Mouse (Mus musculus) ovary, postnatal 14 days (tissue): ENCODE measurements at regions not wholly inside any gene's neighbourhood (a gene's known extent, or its start where the extent isn't known, plus 50 kb on each side); places are given as distances from the start of the nearest gene placed in this dataset.
"Not testable (repeated sequence)": the region's sequence is repeated elsewhere in the genome, so short reads cannot be mapped to it uniquely, and the experiment has no call there.

ENCODE experiments used
- DNase-seq: peaks from one replicate; pipeline ENCODE4 v3.0.0; 2022; ENCODE audit warnings: low spot score

DNA sequence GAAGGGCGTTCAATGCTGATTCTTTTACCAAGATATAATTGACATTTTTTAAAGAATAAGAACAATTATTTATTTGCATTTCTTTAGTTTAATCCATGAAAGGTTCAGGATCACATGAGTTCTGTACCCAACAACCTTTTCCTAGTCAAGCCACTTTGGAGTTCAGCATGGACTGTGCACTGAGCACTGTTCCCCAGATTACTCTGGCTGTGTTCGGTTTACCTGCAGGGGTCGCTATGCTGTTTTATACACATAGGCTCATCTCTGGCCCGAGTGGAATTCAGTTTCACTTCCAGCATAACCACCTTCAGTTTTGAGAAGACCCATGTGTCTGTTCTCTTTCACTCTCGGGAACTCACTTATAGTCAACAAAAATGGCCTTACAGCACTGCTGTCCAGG, 93.5 kb upstream of the Smarcad1 start:
- DNase-seq, result not testable (repeated sequence)

DNA sequence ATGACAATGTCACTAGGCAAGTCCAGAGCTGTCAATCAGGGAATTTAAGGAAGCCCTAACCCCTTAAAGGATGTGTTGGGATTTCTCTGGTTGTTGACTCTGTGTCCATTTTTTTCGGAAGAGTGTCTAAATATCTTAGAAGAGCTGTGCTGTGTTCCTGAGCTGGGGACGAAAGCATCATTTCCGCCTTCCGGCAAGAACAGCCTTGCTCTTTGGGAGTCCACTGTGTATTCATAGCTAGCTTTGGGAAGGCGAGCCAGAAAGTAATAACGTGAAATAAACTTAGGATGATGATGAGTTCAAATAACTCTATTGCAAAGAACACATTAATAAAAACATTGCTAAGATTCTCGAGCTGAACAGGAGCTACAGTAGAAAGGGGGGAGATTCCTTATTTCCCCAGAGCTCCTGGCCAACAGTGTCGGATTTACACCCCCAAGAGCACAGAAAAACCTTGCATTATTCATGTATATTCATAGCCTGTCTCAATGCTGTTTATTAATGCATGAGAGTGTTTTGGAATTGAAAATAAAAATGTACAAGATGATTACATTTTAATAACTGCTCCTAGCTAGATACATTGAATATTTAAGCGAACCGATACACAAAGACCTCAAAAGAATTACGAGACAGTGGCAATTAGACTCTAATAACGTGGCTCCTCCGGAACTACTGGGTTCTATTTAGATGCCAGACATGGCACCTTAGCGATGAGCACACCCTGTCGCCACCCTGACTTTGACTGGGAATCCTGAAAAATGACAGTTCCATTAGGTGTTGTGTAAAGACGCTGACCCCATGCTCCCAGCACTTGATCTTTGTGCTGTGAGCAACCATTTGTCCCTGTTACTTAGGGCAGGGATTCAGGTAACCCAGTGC, 80.5 kb upstream of the Smarcad1 start:
- no peak for DNase-seq

GRCm38 (mm10) chr6:64962612-64963011, 79.8 kb upstream of the Smarcad1 start:
- no peak for DNase-seq

GRCm38 (mm10) chr6:64964664-64965063, 77.7 kb upstream of the Smarcad1 start:
- DNase-seq, result no peak

GRCm38 (mm10) chr6:64965203-64965602, 77.2 kb upstream of the Smarcad1 start:
- DNase-seq, result no peak

DNA sequence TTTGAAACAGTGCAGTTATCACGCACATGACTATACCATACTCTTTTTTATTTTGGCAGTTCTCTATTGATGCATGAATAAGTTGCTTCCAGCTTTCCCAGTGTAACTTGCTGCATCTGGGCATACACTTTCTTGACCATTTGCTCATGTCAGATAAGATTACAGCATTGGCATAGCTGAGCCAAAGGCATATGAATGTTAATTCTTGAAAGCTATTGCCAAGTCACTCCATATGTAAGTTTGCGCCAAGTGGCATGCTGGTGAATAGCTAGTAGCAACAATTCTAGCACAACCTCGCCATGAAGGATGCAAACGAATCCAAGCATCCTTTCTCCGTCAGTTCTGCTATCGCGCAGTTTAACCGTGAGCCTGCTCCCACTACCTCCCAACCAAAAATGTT, 72.2 kb upstream of the Smarcad1 start:
- DNase-seq, result no peak

DNA sequence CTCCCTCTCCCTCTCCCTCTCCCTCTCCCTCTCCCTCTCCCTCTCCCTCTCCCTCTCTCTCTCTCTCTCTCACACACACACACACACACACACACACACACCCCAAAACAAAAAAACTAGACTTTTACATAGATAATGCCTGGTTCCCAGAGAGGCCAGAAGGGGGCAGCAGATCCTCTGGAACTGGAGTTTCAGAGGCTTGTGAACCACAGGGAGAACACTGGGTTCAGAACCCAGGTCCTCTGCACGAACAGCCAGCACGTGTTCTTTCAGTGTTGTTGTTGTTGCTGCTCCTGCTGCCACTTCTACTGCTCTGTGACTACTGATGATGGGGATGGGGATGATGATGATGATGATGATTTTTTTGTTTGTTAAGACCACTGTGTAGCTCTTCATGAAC, 68.4 kb upstream of the Smarcad1 start:
- peak; percentile 9 for DNase-seq

- DNase-seq, result not testable (repeated sequence)
Observed at GRCm38 (mm10) chr6:64974453-64974852, 67.9 kb upstream of the Smarcad1 start.

DNA sequence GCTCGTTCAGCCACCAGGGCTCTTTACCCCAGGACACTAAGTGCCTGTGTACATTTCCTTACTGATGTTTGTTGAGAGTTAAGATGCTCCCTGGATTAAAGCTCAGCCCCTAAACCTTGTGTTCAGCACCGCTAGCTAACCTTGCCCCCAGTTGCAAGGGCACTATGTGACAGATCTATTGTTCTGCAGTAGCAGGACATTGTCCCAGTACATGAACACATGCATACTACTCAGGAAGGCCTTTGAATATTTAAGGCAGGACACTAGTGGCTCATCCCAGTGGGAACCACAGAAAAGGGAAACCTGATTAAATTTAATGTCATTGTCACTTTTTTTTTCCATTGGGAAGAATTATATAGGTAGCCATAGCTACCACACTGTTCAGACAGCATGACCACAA, 60.3 kb upstream of the Smarcad1 start:
- no peak for DNase-seq
